ENCODE assay signal across 8 mouse cellular contexts in the genomic region with DNA sequence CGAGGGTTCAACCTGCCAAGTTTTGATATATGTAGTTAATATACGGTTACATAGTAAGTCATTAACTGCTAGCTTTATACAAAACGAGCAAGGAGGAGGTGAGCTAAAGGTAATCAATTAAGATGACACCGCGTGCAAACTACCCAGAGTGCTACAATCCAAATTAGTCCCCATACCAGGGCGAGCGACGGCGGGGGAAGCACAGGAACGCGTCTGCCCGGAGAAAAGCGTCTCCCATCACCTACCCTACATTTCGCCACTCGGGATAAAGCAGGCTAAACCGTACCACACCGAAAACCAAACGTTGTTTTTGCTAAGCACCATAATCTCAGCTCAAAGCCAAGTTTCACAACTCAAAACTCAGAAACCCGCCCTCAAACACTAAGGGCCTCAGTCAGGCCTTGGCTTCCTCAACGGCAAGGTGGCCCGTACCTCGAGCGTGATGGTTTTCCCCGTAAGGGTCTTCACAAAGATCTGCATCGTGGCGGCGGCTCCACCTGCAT. TPM values are rescaled to one million over a fixed set of nuclear protein-coding genes. Genes with fewer than 3 reads are reported as not detected.
DNase-seq lines count a peak whose midpoint lies in the region; ATAC-seq and TF ChIP-seq lines count a peak whose summit lies in the region.

No protein-coding gene starts in this region.

- H3K4me3 ChIP-seq in heart, embryonic 10.5 days, result peak overlapping the region; percentile 80
- H3K4me3 ChIP-seq in E14TG2a.4 (replicated peaks; ENCODE audit: low read length), result peak overlapping the region; percentile 98
- H3K4me3 ChIP-seq in forebrain, embryonic 15.5 days, result peak overlapping the region; percentile 81
- H3K4me3 ChIP-seq in liver, embryonic 16.5 days (ENCODE audit: low read depth, low read length), result peak overlapping the region; percentile 91

- peak overlapping the region; percentile 85 for H3K9ac ChIP-seq in forebrain, embryonic 15.5 days (replicated peaks)
- peak overlapping the region; percentile 87 for H3K9ac ChIP-seq in liver, embryonic 16.5 days (ENCODE audit: low read depth, low read length)

- H3K27ac ChIP-seq in heart, embryonic 10.5 days, result peak overlapping the region; percentile 93
- peak overlapping the region; percentile 92 for H3K27ac ChIP-seq in forebrain, embryonic 15.5 days (replicated peaks)
- peak overlapping the region; percentile 75 for H3K27ac ChIP-seq in liver, embryonic 16.5 days (ENCODE audit: low read length)

- H3K36me3 ChIP-seq in heart, embryonic 10.5 days, result peaks cover 39% of the 10 kb centered on the region
- peaks cover 49% of the 10 kb centered on the region for H3K36me3 ChIP-seq in E14TG2a.4 (ENCODE audit: insufficient read depth, low read length)
- peaks cover 35% of the 10 kb centered on the region for H3K36me3 ChIP-seq in forebrain, embryonic 15.5 days
- peaks cover 23% of the 10 kb centered on the region for H3K36me3 ChIP-seq in liver, embryonic 16.5 days (ENCODE audit: control insufficient read depth, insufficient read depth)

- H3K4me2 ChIP-seq in forebrain, embryonic 15.5 days (replicated peaks), result peak overlapping the region; percentile 74
- peak overlapping the region; percentile 70 for H3K4me2 ChIP-seq in liver, embryonic 16.5 days (ENCODE audit: low read depth, low read length)

- intact Hi-C loops in left cerebral cortex, postnatal 14 days (cut with DNase I), result loop anchor here (5.0 kb wide), 3 partner anchors 165 to 480 kb away; partner anchors contain the start of gene Eml6

- no peaks in the 10 kb centered on the region for H3K27me3 ChIP-seq in heart, embryonic 10.5 days (ENCODE audit: insufficient read depth, poor library complexity, severe bottlenecking)
- no peaks in the 10 kb centered on the region for H3K27me3 ChIP-seq in E14TG2a.4 (ENCODE audit: insufficient read depth, low read length)
- H3K27me3 ChIP-seq in forebrain, embryonic 15.5 days, result no peaks in the 10 kb centered on the region
- no peaks in the 10 kb centered on the region for H3K27me3 ChIP-seq in liver, embryonic 16.5 days (ENCODE audit: control insufficient read depth, insufficient read depth, low read depth, low read length)

- ATAC-seq in forebrain, embryonic 15.5 days (replicated peaks), result no peak; the same call in 1 of the 2 replicates
- ATAC-seq in liver, embryonic 16.5 days (ENCODE audit: low read depth), result no peak; the same call in 1 of the 2 replicates

- peaks cover 4% of the 10 kb centered on the region; the same call in 1 of the 2 replicates for H3K4me1 ChIP-seq in heart, embryonic 10.5 days
- peaks cover 29% of the 10 kb centered on the region for H3K4me1 ChIP-seq in E14TG2a.4 (replicated peaks; ENCODE audit: low read depth, low read length)
- H3K4me1 ChIP-seq in forebrain, embryonic 15.5 days, result peaks cover 15% of the 10 kb centered on the region
- H3K4me1 ChIP-seq in liver, embryonic 16.5 days (ENCODE audit: control insufficient read depth, low read depth, low read length), result peaks cover 16% of the 10 kb centered on the region

- under 1% methylated on average over 27 of the region's 27 CpGs for WGBS in heart, embryonic 10.5 days
- under 1% methylated on average over 27 of the region's 27 CpGs for WGBS in forebrain, embryonic 15.5 days
- under 1% methylated on average over 27 of the region's 27 CpGs for WGBS in liver, embryonic 16.5 days (ENCODE audit: insufficient replicate concordance)

- DNase-seq in heart, embryonic 10.5 days (ENCODE audit: low spot score), result no peak
- DNase-seq in heart, adult 9 months (ENCODE audit: low spot score in 2 of 2), result no peak
- no peak for DNase-seq in left cerebral cortex, postnatal 14 days (ENCODE audit: low spot score in 2 of 2)
- no peak for DNase-seq in left cerebral cortex, adult 18-20 months (ENCODE audit: low spot score in 2 of 2)
- DNase-seq in spleen, adult 18-20 months, result no peak

- no peaks in the 10 kb centered on the region for H3K9me3 ChIP-seq in heart, embryonic 10.5 days
- H3K9me3 ChIP-seq in E14TG2a.4 (ENCODE audit: low read length), result no peaks in the 10 kb centered on the region
- H3K9me3 ChIP-seq in forebrain, embryonic 15.5 days, result no peaks in the 10 kb centered on the region
- H3K9me3 ChIP-seq in liver, embryonic 16.5 days (replicated peaks; ENCODE audit: control insufficient read depth, low read length), result no peaks in the 10 kb centered on the region

- TF ChIP-seq CTCF in E14TG2a.4 (conservative IDR thresholded peaks at IDR 0.05; ENCODE audit: low read length), result no peak

RNA-seq across cellular contexts. Expression of gene Clhc1, which starts 0.5 kb away (rescaled TPM):
- polyA plus RNA-seq in heart, embryonic 10.5 days (2016; fragmentation: Nextera tagmentation; extraction: Ambion mirVana), result 0.14 and 0.18 TPM in 2 replicates
- polyA plus RNA-seq in forebrain, embryonic 15.5 days (2015; fragmentation: Nextera tagmentation; extraction: Ambion mirVana), result 0.08 TPM in 1 of 2 replicates, not detected in the other
- 0.21 TPM in 1 of 2 replicates, not detected in the other for polyA plus RNA-seq in liver, embryonic 16.5 days (2015; fragmentation: Nextera tagmentation; extraction: Ambion mirVana)
- under 1 TPM; 0.15 to 0.48 TPM for total RNA-seq in left cerebral cortex, postnatal 14 days (2021)
- total RNA-seq in left cerebral cortex, adult 18-20 months (2021), result under 1 TPM; 0.16 to 0.23 TPM

RNA-seq across cellular contexts. Expression of gene Rps27a, which starts 0.6 kb away (rescaled TPM):
- 784 and 841 TPM in 2 replicates for polyA plus RNA-seq in heart, embryonic 10.5 days (2016; fragmentation: Nextera tagmentation; extraction: Ambion mirVana)
- 649 and 656 TPM in 2 replicates for polyA plus RNA-seq in forebrain, embryonic 15.5 days (2015; fragmentation: Nextera tagmentation; extraction: Ambion mirVana)
- polyA plus RNA-seq in liver, embryonic 16.5 days (2015; fragmentation: Nextera tagmentation; extraction: Ambion mirVana), result 535 and 592 TPM in 2 replicates
- total RNA-seq in left cerebral cortex, postnatal 14 days (2021), result 100 to 1,000 TPM; 405 to 423 TPM
- total RNA-seq in left cerebral cortex, adult 18-20 months (2021), result 100 to 1,000 TPM; 479 to 533 TPM

RNA-seq across cellular contexts. Expression of gene Mtif2, which starts 21.1 kb away (rescaled TPM):
- polyA plus RNA-seq in heart, embryonic 10.5 days (2016; fragmentation: Nextera tagmentation; extraction: Ambion mirVana), result 43.2 and 45.5 TPM in 2 replicates
- polyA plus RNA-seq in forebrain, embryonic 15.5 days (2015; fragmentation: Nextera tagmentation; extraction: Ambion mirVana), result 60.0 and 62.4 TPM in 2 replicates
- polyA plus RNA-seq in liver, embryonic 16.5 days (2015; fragmentation: Nextera tagmentation; extraction: Ambion mirVana), result 20.4 and 20.6 TPM in 2 replicates
- total RNA-seq in left cerebral cortex, postnatal 14 days (2021), result 10 to 100 TPM; 33.0 to 41.8 TPM
- total RNA-seq in left cerebral cortex, adult 18-20 months (2021), result 10 to 100 TPM; 28.3 to 31.5 TPM

RNA-seq across cellular contexts. Expression of gene Prorsd1, which starts 32.5 kb away (rescaled TPM):
- polyA plus RNA-seq in heart, embryonic 10.5 days (2016; fragmentation: Nextera tagmentation; extraction: Ambion mirVana), result 21.7 and 26.0 TPM in 2 replicates
- 8.7 and 9.5 TPM in 2 replicates for polyA plus RNA-seq in forebrain, embryonic 15.5 days (2015; fragmentation: Nextera tagmentation; extraction: Ambion mirVana)
- polyA plus RNA-seq in liver, embryonic 16.5 days (2015; fragmentation: Nextera tagmentation; extraction: Ambion mirVana), result 17.1 and 19.9 TPM in 2 replicates
- total RNA-seq in left cerebral cortex, postnatal 14 days (2021), result 1 to 10 TPM; 2.6 to 4.0 TPM
- total RNA-seq in left cerebral cortex, adult 18-20 months (2021), result 1 to 10 TPM; 2.6 to 3.8 TPM
